Mouse (Mus musculus) bone marrow, adult 2 months (tissue): ENCODE results near the gene Naif1. TPM values are rescaled to one million over a fixed set of nuclear protein-coding genes. Genes with fewer than 3 reads are reported as not detected.

ENCODE experiments used
- H3K27ac ChIP-seq: fragments of 200-500 bp; 2 replicates; pipeline ENCODE4 v1.5.1; 2012; ENCODE audit warnings: low read depth, mild to moderate bottlenecking, control low read depth, inconsistent platforms, low read length; ENCODE audit not compliant: control insufficient read depth, poor library complexity, insufficient read depth
- H3K4me1 ChIP-seq: fragments of 200-500 bp; 2 replicates; pipeline ENCODE4 v1.6.1; 2011; ENCODE audit warnings: low read length; ENCODE audit not compliant: control insufficient read depth, insufficient read depth
- H3K4me3 ChIP-seq: fragments of 200-500 bp; replicated peaks from 2 replicates; pipeline ENCODE3; 2011; ENCODE audit warnings: mild to moderate bottlenecking, low read depth, low read length, control low read depth; ENCODE audit not compliant: control insufficient read depth
- CTCF ChIP-seq: fragments of 200-500 bp; IDR thresholded peaks from 2 replicates; pipeline ENCODE4 v1.5.1; 2011; ENCODE audit warnings: low read length, control low read depth; ENCODE audit not compliant: control insufficient read depth, insufficient read depth
- POLR2A ChIP-seq: fragments of 200-500 bp; IDR thresholded peaks from 2 replicates; pipeline ENCODE4 v1.6.1; 2011; ENCODE audit warnings: low read depth, mild to moderate bottlenecking, control low read depth, low read length, borderline replicate concordance; ENCODE audit not compliant: control insufficient read depth
- WGBS: fragments of 180-500 bp; shearing (Covaris S2); methylation state at CpG from one replicate; pipeline ENCODE4 v1.1.7; 2018; 5-methylcytosine and 5-hydroxymethylcytosine counted together
- polyA plus RNA-seq: library from polyadenylated mRNA; stranded (reverse); fragments of >200 nt; gene quantifications from 2 replicates; pipeline ENCODE4 v1.2.4, GENCODE M21; 2011; ENCODE audit warnings: low replicate concordance; ENCODE audit not compliant: missing spikeins, insufficient read depth, insufficient read length

Gene Naif1
- polyA plus RNA-seq, 1 experiment: 2.6 TPM

DNA sequence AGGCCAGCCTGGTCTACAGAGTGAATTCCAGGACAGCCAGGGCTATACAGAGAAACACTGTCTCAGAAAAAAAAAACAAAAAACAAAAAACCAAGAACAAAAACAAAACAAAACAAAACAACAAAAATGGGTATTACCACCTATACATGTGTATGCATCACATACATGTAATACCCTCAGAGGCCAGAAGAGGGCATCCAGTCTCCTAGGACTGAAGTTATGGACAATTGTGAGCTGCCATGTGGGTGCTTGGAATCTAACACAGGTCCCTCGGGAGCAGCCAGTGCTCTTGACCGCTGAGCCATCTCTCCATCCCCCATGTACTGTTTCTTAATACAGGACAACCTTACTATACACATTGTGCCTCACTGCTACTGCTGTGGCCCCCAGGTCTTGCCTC is 55.3 kb downstream of the Naif1 start:
- Histone ChIP-seq H3K4me3 (no peak overlapping the region), H3K4me1 (no peaks in the 10 kb centered on the region; the same call in 1 of the 2 replicates), H3K27ac (no peak overlapping the region)
- 87% methylated on average over 2 of the region's 2 CpGs for WGBS
- TF ChIP-seq CTCF (0 out of 2 replicates have a peak, but pooled peaks have one; percentile 5), POLR2A (no peak)

Other genes starting within 250 kb of the Naif1 start
- 7.8 and 16.2 TPM in 2 replicates for gene Pomt1, start 213.9 kb upstream of the Naif1 start, polyA plus RNA-seq
- 11.9 and 19.6 TPM in 2 replicates for gene Uck1, start 190.3 kb upstream of the Naif1 start, polyA plus RNA-seq
- gene Golga2, start 163.1 kb upstream of the Naif1 start, polyA plus RNA-seq: 26.6 and 39.8 TPM in 2 replicates
- gene Swi5, start 162.4 kb upstream of the Naif1 start, polyA plus RNA-seq: 278 and 393 TPM in 2 replicates
- 71.7 and 127 TPM in 2 replicates for gene Ciz1, start 98.1 kb upstream of the Naif1 start, polyA plus RNA-seq
- 1.4 and 1.9 TPM in 2 replicates for gene Dnm1, start 97.1 kb upstream of the Naif1 start, polyA plus RNA-seq
- gene 1110008P14Rik, start 68.5 kb upstream of the Naif1 start, polyA plus RNA-seq: 28.0 and 39.6 TPM in 2 replicates
- gene Lcn2, start 62.2 kb upstream of the Naif1 start, polyA plus RNA-seq: 436 and 1,079 TPM in 2 replicates
- 3.6 and 15.0 TPM in 2 replicates for gene Ptges2, start 54.6 kb upstream of the Naif1 start, polyA plus RNA-seq
- 7.3 and 10.6 TPM in 2 replicates for gene Slc25a25, start 988 bp downstream of the Naif1 start, polyA plus RNA-seq
- 5.4 and 9.7 TPM in 2 replicates for gene Fam102a, start 84.9 kb downstream of the Naif1 start, polyA plus RNA-seq
- 27.7 and 54.8 TPM in 2 replicates for gene Dpm2, start 120.4 kb downstream of the Naif1 start, polyA plus RNA-seq
- not detected in 2 replicates for gene Pip5kl1, start 124.3 kb downstream of the Naif1 start, polyA plus RNA-seq
- not detected in 2 replicates for gene 9430097D07Rik, start 125.2 kb downstream of the Naif1 start, polyA plus RNA-seq
- 8.6 and 18.7 TPM in 2 replicates for gene St6galnac4, start 136.6 kb downstream of the Naif1 start, polyA plus RNA-seq
- 13.3 and 25.7 TPM in 2 replicates for gene St6galnac6, start 149.3 kb downstream of the Naif1 start, polyA plus RNA-seq
- gene Ak1, start 171.3 kb downstream of the Naif1 start, polyA plus RNA-seq: 4.0 and 9.1 TPM in 2 replicates
- gene Eng, start 196.1 kb downstream of the Naif1 start, polyA plus RNA-seq: 8.4 and 11.3 TPM in 2 replicates